Mouse (Mus musculus) forebrain, embryonic 15.5 days (tissue): ENCODE measurements around the gene Pid1. TPM values are rescaled to one million over a fixed set of nuclear protein-coding genes. Genes with fewer than 3 reads are reported as not detected.

ENCODE experiments used
- ATAC-seq: fragments of 200-750 bp; cut with Nextera tagmentation; replicated peaks from 2 replicates; pipeline ENCODE4 v1.8.0; 2017; ENCODE audit warnings: mild to moderate bottlenecking, moderate TSS enrichment, moderate library complexity
- H3K27ac ChIP-seq: fragments of 300-500 bp; sonication (generic); replicated peaks from 2 replicates; pipeline ENCODE4 v1.5.1; 2015; ENCODE audit warnings: mild to moderate bottlenecking, inconsistent platforms
- H3K27me3 ChIP-seq: fragments of 300-500 bp; sonication (generic); 2 replicates; pipeline ENCODE4 v1.6.1; 2015; ENCODE audit warnings: inconsistent platforms
- H3K36me3 ChIP-seq: fragments of 300-500 bp; sonication (generic); 2 replicates; pipeline ENCODE4 v1.6.1; 2015; ENCODE audit warnings: mild to moderate bottlenecking, inconsistent platforms
- H3K4me1 ChIP-seq: fragments of 300-500 bp; sonication (generic); 2 replicates; pipeline ENCODE4 v1.6.1; 2015; ENCODE audit warnings: inconsistent platforms
- H3K4me2 ChIP-seq: fragments of 300-500 bp; sonication (generic); replicated peaks from 2 replicates; pipeline ENCODE4 v1.6.1; 2015; ENCODE audit warnings: mild to moderate bottlenecking, inconsistent platforms
- H3K4me3 ChIP-seq: fragments of 300-500 bp; sonication (generic); 2 replicates; pipeline ENCODE4 v1.5.1; 2015; ENCODE audit warnings: mild to moderate bottlenecking, inconsistent platforms
- H3K9ac ChIP-seq: fragments of 300-500 bp; sonication (generic); replicated peaks from 2 replicates; pipeline ENCODE4 v1.6.1; 2015; ENCODE audit warnings: mild to moderate bottlenecking, inconsistent platforms
- H3K9me3 ChIP-seq: fragments of 300-500 bp; sonication (generic); 2 replicates; pipeline ENCODE4 v1.6.1; 2016; ENCODE audit warnings: inconsistent platforms
- WGBS: fragments of 180-500 bp; shearing (Covaris S2); methylation state at CpG from one replicate; pipeline ENCODE4 v1.1.7; 2015; ENCODE audit warnings: mixed read lengths; 5-methylcytosine and 5-hydroxymethylcytosine counted together
- polyA plus RNA-seq: library from polyadenylated mRNA; unstranded; fragments of >200 nt; fragmentation: Nextera tagmentation; extraction: Ambion mirVana; gene quantifications from 2 replicates; pipeline ENCODE4 v1.2.1, GENCODE M21; 2015

Pid1 gene
- polyA plus RNA-seq, 1 experiment from 2014 or later, result 64.0 TPM

- H3K9me3 ChIP-seq, result no peaks in the 10 kb centered on the region
- 47% methylated on average over 4 of the region's 4 CpGs for WGBS
- H3K27ac ChIP-seq, result no peak overlapping the region
- H3K9ac ChIP-seq, result no peak overlapping the region
- H3K4me1 ChIP-seq, result no peaks in the 10 kb centered on the region
- H3K36me3 ChIP-seq, result no peaks in the 10 kb centered on the region
- no peak overlapping the region for H3K4me2 ChIP-seq
- H3K4me3 ChIP-seq, result no peak overlapping the region
- H3K27me3 ChIP-seq, result no peaks in the 10 kb centered on the region
- no peak for ATAC-seq
Observed at GRCm38 (mm10) chr1:84132451-84132850, 231.5 kb downstream of the Pid1 start.

- WGBS, result 61% methylated on average over 1 of the region's 1 CpGs
- Histone ChIP-seq H3K27ac (no peak overlapping the region), H3K27me3 (no peaks in the 10 kb centered on the region), H3K4me1 (no peaks in the 10 kb centered on the region), H3K36me3 (no peaks in the 10 kb centered on the region), H3K9ac (no peak overlapping the region), H3K4me2 (no peak overlapping the region), H3K4me3 (no peak overlapping the region), H3K9me3 (no peaks in the 10 kb centered on the region)
- no peak for ATAC-seq
Observed at GRCm38 (mm10) chr1:84131799-84132198, 232.2 kb downstream of the Pid1 start.

DNA sequence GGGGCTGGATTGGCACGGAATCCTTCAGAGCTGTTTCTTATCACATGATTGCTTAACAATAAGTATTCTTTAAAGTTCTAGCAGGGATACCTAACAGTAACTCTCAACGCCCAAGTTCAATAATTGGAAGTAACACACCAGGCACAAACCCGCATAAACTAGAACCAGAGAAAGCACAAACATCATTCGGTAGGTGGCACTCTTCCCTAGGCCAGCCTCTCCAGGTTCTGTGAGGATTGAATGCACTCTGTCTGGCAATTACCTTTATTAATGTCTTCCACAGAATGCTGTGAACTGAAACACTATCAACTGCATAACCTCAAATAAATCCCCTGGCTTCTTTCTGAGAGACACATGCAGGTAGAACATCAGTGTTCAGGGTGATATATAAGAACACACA is 235.5 kb downstream of the Pid1 start:
- WGBS, result 58% methylated on average over 4 of the region's 4 CpGs
- no peaks in the 10 kb centered on the region for H3K4me1 ChIP-seq
- ATAC-seq, result peak; percentile 35; the same call in 1 of the 2 replicates

DNA sequence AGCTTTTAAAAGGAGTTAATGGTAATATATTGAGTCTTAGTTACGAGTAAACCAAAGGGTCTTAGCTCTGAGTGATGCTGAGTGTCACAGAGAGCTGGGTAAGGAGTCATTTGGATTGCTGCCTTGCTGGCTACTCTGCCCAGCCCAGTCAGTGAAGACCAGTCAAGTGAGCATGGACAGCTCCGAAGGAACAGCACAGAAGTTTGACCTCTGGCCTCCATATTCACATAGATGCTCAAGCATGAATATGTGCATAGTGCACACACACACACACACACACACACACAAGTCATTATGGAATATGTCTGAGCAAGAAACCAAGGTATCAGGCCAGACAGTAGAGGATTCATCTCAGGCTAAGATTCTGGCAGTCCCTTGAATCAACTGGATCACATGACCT is 244.7 kb downstream of the Pid1 start:
- Histone ChIP-seq H3K9ac (no peak overlapping the region), H3K4me3 (no peak overlapping the region), H3K27me3 (no peaks in the 10 kb centered on the region), H3K27ac (no peak overlapping the region), H3K4me1 (no peaks in the 10 kb centered on the region), H3K4me2 (no peak overlapping the region), H3K36me3 (no peaks in the 10 kb centered on the region), H3K9me3 (no peaks in the 10 kb centered on the region)
- WGBS, result 87% methylated on average over 2 of the region's 2 CpGs
- 0 out of 2 replicates have a peak, but pooled peaks have one; percentile 16 for ATAC-seq

More for the DNA sequence above, 235.5 kb downstream of the Pid1 start:
- H3K27ac ChIP-seq, result no peak overlapping the region
- no peak overlapping the region for H3K4me2 ChIP-seq
- no peaks in the 10 kb centered on the region for H3K9me3 ChIP-seq
- H3K4me3 ChIP-seq, result no peak overlapping the region
- H3K36me3 ChIP-seq, result no peaks in the 10 kb centered on the region
- H3K9ac ChIP-seq, result no peak overlapping the region
- H3K27me3 ChIP-seq, result no peaks in the 10 kb centered on the region

- H3K4me3 ChIP-seq, result no peak overlapping the region
Observed at GRCm38 (mm10) chr1:84106756-84107155, 257.2 kb downstream of the Pid1 start.

DNA sequence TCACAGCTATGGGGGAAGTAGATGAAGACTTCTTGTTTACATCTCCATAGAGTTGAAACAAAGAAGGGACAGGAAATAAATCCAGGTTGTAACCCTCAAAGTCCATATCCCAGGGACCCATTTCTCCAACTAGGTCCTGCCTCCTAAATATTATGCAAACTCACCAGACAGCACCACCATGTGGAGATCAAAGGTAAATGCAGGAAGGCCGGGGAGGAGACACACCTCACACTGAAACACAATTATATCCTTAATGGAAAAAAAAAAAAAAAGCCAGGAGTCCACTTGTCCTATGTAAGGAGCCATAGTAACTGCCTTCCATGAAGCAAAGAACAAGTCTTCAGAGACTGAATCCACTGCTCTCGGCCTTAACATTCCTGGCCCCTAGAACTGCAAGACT is 261.9 kb downstream of the Pid1 start:
- Histone ChIP-seq H3K27me3 (no peaks in the 10 kb centered on the region), H3K27ac (no peak overlapping the region), H3K4me3 (no peak overlapping the region), H3K9ac (no peak overlapping the region), H3K36me3 (no peaks in the 10 kb centered on the region), H3K4me2 (no peak overlapping the region), H3K4me1 (no peaks in the 10 kb centered on the region), H3K9me3 (no peaks in the 10 kb centered on the region)
- no peak for ATAC-seq
- WGBS, result 82% methylated on average over 2 of the region's 2 CpGs

More at GRCm38 (mm10) chr1:84106756-84107155, 257.2 kb downstream of the Pid1 start:
- Histone ChIP-seq H3K4me2 (no peak overlapping the region), H3K9me3 (no peaks in the 10 kb centered on the region), H3K27ac (no peak overlapping the region), H3K36me3 (no peaks in the 10 kb centered on the region), H3K4me1 (no peaks in the 10 kb centered on the region), H3K9ac (no peak overlapping the region), H3K27me3 (no peaks in the 10 kb centered on the region)
- no peak for ATAC-seq
- WGBS, result 87% methylated on average over 4 of the region's 4 CpGs

- Histone ChIP-seq H3K4me2 (no peak overlapping the region), H3K27me3 (no peaks in the 10 kb centered on the region), H3K27ac (no peak overlapping the region), H3K4me3 (no peak overlapping the region), H3K9me3 (no peaks in the 10 kb centered on the region), H3K9ac (no peak overlapping the region), H3K36me3 (no peaks in the 10 kb centered on the region), H3K4me1 (no peaks in the 10 kb centered on the region)
- ATAC-seq, result no peak
Observed at GRCm38 (mm10) chr1:84097398-84097797, 266.6 kb downstream of the Pid1 start.

DNA sequence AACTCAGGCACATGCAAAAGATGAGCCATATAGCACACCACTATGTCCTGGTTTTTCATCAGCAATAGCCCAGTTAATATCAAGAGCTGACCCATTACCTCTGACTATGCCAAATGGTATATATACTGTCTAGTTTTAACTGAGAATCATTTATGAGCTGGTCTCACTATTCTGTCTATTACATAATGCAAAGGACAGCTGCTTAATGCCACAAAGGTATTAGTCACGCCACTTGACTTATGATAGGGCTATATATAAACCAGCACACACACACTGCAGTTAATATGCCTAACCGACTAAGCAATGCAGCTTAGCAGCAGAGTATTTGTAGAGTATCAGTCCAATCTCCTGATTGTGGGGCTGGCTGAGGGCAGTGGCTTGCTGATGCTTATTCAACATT is 270.7 kb downstream of the Pid1 start:
- H3K27ac ChIP-seq, result no peak overlapping the region
- H3K4me1 ChIP-seq, result no peaks in the 10 kb centered on the region
- no peak overlapping the region for H3K4me3 ChIP-seq
- H3K27me3 ChIP-seq, result no peaks in the 10 kb centered on the region
- no peak for ATAC-seq
- no peak overlapping the region for H3K4me2 ChIP-seq
- no peaks in the 10 kb centered on the region for H3K36me3 ChIP-seq
- no peak overlapping the region for H3K9ac ChIP-seq
- H3K9me3 ChIP-seq, result no peaks in the 10 kb centered on the region
- WGBS, result 72% methylated on average over 2 of the region's 2 CpGs

DNA sequence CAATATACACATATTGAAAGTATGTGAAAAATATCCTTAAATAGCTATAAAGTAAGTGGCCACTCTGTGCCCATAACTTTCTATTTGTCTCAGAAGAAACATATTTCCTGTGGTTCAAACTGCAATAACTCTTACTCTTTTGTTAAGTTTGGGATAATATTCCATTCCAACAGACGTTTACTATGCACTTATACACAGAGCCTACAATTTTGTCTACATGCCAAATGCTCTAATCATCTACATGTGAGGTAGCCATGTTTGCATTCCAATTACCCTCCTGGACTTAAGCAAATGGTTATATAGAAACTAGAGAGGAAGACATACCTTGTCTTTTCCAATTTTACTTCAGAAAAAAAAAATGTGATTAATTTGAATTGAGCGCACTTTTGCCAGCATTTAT is 274.3 kb downstream of the Pid1 start:
- Histone ChIP-seq H3K4me1 (peaks cover 25% of the 10 kb centered on the region), H3K4me3 (no peak overlapping the region), H3K9me3 (no peaks in the 10 kb centered on the region), H3K27ac (no peak overlapping the region), H3K4me2 (no peak overlapping the region), H3K27me3 (no peaks in the 10 kb centered on the region), H3K9ac (no peak overlapping the region), H3K36me3 (no peaks in the 10 kb centered on the region)
- WGBS, result 64% methylated on average over 2 of the region's 2 CpGs
- ATAC-seq, result no peak

GRCm38 (mm10) chr1:84087957-84088356 is 276.0 kb downstream of the Pid1 start:
- Histone ChIP-seq H3K4me2 (no peak overlapping the region), H3K9ac (no peak overlapping the region), H3K9me3 (no peaks in the 10 kb centered on the region), H3K36me3 (no peaks in the 10 kb centered on the region), H3K27me3 (no peaks in the 10 kb centered on the region), H3K27ac (peak overlapping the region; percentile 71), H3K4me1 (peaks cover 25% of the 10 kb centered on the region), H3K4me3 (no peak overlapping the region)
- no peak for ATAC-seq
- 83% methylated on average over 2 of the region's 2 CpGs for WGBS

DNA sequence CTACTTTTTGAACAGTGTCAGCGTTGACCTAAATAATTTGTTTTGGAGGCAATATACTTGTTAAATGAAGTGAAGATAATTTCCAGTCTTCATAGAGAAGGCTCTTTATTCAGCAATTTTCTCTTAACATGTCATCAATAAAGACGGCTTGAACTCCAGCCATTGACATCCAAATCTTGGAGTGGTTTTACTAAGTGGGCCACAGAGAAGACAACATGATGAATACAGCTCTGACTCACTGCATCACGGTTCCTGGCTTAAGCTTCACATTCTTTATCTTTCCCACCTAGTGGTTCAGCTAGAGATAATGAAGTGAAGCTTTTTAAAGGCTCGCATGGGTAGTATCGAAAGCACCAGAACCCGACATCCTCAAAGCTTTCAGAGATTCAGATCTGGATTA is 276.7 kb downstream of the Pid1 start:
- H3K27ac ChIP-seq, result peak overlapping the region; percentile 71
- no peaks in the 10 kb centered on the region for H3K27me3 ChIP-seq
- WGBS, result 35% methylated on average over 6 of the region's 6 CpGs
- H3K4me3 ChIP-seq, result no peak overlapping the region
- H3K36me3 ChIP-seq, result no peaks in the 10 kb centered on the region
- H3K9me3 ChIP-seq, result no peaks in the 10 kb centered on the region
- no peak overlapping the region for H3K9ac ChIP-seq
- H3K4me1 ChIP-seq, result peaks cover 25% of the 10 kb centered on the region
- no peak overlapping the region for H3K4me2 ChIP-seq
- ATAC-seq, result no peak

DNA sequence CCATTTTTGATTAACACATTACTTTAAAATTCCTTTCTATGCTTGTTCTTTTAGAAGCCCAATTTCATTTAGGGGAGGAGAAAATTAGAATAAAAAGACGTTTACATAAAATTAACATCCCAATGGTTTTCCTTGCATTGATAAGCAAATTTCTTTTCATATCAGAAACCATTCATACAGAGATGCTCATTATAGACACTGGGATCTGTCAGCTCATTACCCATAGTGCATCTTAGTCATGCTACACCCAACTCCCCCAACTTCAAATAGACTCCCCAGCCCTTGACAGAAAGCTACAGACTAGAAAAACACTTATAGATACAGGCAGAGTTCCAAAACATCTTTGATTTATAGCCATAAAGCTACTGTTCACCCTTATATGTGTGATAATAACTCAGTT is 277.5 kb downstream of the Pid1 start:
- H3K4me1 ChIP-seq, result peaks cover 25% of the 10 kb centered on the region
- H3K27ac ChIP-seq, result peak overlapping the region; percentile 71
- H3K9me3 ChIP-seq, result no peaks in the 10 kb centered on the region
- H3K4me3 ChIP-seq, result no peak overlapping the region
- H3K27me3 ChIP-seq, result no peaks in the 10 kb centered on the region
- H3K36me3 ChIP-seq, result no peaks in the 10 kb centered on the region
- WGBS, result 16% methylated on average over 1 of the region's 1 CpGs
- H3K4me2 ChIP-seq, result no peak overlapping the region
- ATAC-seq, result peak; percentile 80
- H3K9ac ChIP-seq, result no peak overlapping the region

- no peak for ATAC-seq
- no peaks in the 10 kb centered on the region for H3K36me3 ChIP-seq
- H3K27ac ChIP-seq, result peak overlapping the region; percentile 70
- H3K9ac ChIP-seq, result no peak overlapping the region
- H3K4me1 ChIP-seq, result peaks cover 25% of the 10 kb centered on the region
- no peak overlapping the region for H3K4me3 ChIP-seq
- 70% methylated on average over 3 of the region's 3 CpGs for WGBS
- H3K9me3 ChIP-seq, result no peaks in the 10 kb centered on the region
- no peaks in the 10 kb centered on the region for H3K27me3 ChIP-seq
- H3K4me2 ChIP-seq, result no peak overlapping the region
Observed at GRCm38 (mm10) chr1:84085361-84085760, 278.6 kb downstream of the Pid1 start.
